Mouse (Mus musculus) kidney, postnatal 4 days (tissue): ENCODE data around the gene Stx1b.
A peak's percentile ranks its signal among the peaks of the same experiment; 100 is the strongest.

ENCODE experiments used
- DNase-seq, 2 experiments: peaks; one replicate each; pipeline ENCODE4 v3.0.0; 2021; ENCODE audit warnings: mixed read lengths in 2 of 2

Gene Stx1b

GRCm38 (mm10) chr7:127817053-127817452, 7.3 kb downstream of the Stx1b start:
- no peak for DNase-seq

GRCm38 (mm10) chr7:127815954-127816821, 8.2 kb downstream of the Stx1b start:
- DNase-seq, result peak; percentile 58 to 76

- DNase-seq, result no peak
Measured at GRCm38 (mm10) chr7:127815116-127815665, 9.2 kb downstream of the Stx1b start.

- peak; percentile 61 for DNase-seq
Measured at GRCm38 (mm10) chr7:127814241-127814921, 10.0 kb downstream of the Stx1b start.

- DNase-seq, result no peak
Measured at GRCm38 (mm10) chr7:127813821-127814220, 10.5 kb downstream of the Stx1b start.

- DNase-seq, result no peak
Measured at GRCm38 (mm10) chr7:127812292-127812691, 12.1 kb downstream of the Stx1b start.

- no peak for DNase-seq
Measured at GRCm38 (mm10) chr7:127811240-127811639, 13.1 kb downstream of the Stx1b start.

GRCm38 (mm10) chr7:127810650-127811049, 13.7 kb downstream of the Stx1b start:
- DNase-seq, result no peak

- no peak for DNase-seq
Measured at GRCm38 (mm10) chr7:127809846-127810245, 14.5 kb downstream of the Stx1b start.

- no peak for DNase-seq
Measured at GRCm38 (mm10) chr7:127808821-127809220, 15.5 kb downstream of the Stx1b start.

GRCm38 (mm10) chr7:127802313-127802712, 22.0 kb downstream of the Stx1b start:
- no peak for DNase-seq

- DNase-seq, result peak in 1 of 2 experiments; percentile 28
Measured at GRCm38 (mm10) chr7:127801010-127801621, 23.2 kb downstream of the Stx1b start.

GRCm38 (mm10) chr7:127800435-127801009, 23.8 kb downstream of the Stx1b start, which contains the start of gene Hsd3b7:
Hsd3b7 (plus strand) TSS chr7:127800604.
- peak; percentile 97 for DNase-seq

GRCm38 (mm10) chr7:127799738-127800137, 24.6 kb downstream of the Stx1b start:
- no peak for DNase-seq

- no peak for DNase-seq
Measured at GRCm38 (mm10) chr7:127799211-127799610, 25.1 kb downstream of the Stx1b start.

GRCm38 (mm10) chr7:127798591-127798990, 25.8 kb downstream of the Stx1b start:
- no peak for DNase-seq

- no peak for DNase-seq
Measured at GRCm38 (mm10) chr7:127797076-127797845, 27.1 kb downstream of the Stx1b start.

- no peak for DNase-seq
Measured at GRCm38 (mm10) chr7:127785308-127785707, 39.0 kb downstream of the Stx1b start, which contains the start of gene Gm49388. Gm49388 (plus strand) TSS chr7:127785608.

GRCm38 (mm10) chr7:127778350-127778749, 46.0 kb downstream of the Stx1b start:
- DNase-seq, result no peak

- DNase-seq, result peak; percentile 78 to 84
Measured at GRCm38 (mm10) chr7:127777474-127778266, 46.7 kb downstream of the Stx1b start.
